Mouse (Mus musculus): Measurements from ENCODE around the gene Lrrc36. TPM values are rescaled to one million over a fixed set of nuclear protein-coding genes. Genes with fewer than 3 reads are reported as not detected.

The Lrrc36 gene
- polyA plus RNA-seq, 1 experiment from 2014 or later = 0.10 TPM

DNA sequence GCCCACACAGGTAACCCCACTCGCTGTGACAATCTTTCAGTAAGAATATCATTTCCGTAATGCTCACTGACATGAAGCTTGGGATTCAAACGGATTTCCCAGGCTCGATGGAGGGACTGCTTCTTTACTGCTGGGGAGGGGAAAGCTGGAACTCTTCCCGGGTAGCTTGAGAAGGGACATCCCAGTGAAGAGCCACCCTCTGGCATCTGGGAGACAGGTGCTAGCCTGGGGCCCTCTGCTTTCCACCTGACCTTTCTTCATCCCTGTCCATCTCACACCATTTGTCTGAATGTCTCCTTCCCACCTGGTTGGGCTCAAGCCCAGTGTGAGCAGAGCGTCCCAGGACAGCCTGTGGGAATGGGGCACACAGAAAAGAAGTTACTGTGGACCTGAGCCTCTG is 52.9 kb downstream of the Lrrc36 start:
- H3K4me1 ChIP-seq (replicated peaks; ENCODE audit: control insufficient read depth, insufficient read depth, low read length) = 0 out of 2 replicates have a peak, but pooled peaks cover 7% of the 10 kb centered on the region
- no peak overlapping the region for H3K4me2 ChIP-seq (replicated peaks; ENCODE audit: low read depth)
- no peaks in the 10 kb centered on the region for H3K9me3 ChIP-seq (ENCODE audit: control insufficient read depth)
- 84% methylated on average over 6 of the region's 6 CpGs for WGBS
- H3K36me3 ChIP-seq (ENCODE audit: control insufficient read depth, insufficient read depth) = no peaks in the 10 kb centered on the region
- no peak overlapping the region for H3K9ac ChIP-seq (ENCODE audit: low read depth, low read length)
- no peak overlapping the region for H3K4me3 ChIP-seq (ENCODE audit: low read depth, low read length)
- no peak overlapping the region for H3K27ac ChIP-seq (ENCODE audit: low read depth, low read length)
- no peak for ATAC-seq
- TF ChIP-seq CTCF (IDR thresholded peaks at IDR 0.05; ENCODE audit: low read depth) = no peak
- no peaks in the 10 kb centered on the region for H3K27me3 ChIP-seq (replicated peaks; ENCODE audit: control insufficient read depth, insufficient read depth, low read length)

DNA sequence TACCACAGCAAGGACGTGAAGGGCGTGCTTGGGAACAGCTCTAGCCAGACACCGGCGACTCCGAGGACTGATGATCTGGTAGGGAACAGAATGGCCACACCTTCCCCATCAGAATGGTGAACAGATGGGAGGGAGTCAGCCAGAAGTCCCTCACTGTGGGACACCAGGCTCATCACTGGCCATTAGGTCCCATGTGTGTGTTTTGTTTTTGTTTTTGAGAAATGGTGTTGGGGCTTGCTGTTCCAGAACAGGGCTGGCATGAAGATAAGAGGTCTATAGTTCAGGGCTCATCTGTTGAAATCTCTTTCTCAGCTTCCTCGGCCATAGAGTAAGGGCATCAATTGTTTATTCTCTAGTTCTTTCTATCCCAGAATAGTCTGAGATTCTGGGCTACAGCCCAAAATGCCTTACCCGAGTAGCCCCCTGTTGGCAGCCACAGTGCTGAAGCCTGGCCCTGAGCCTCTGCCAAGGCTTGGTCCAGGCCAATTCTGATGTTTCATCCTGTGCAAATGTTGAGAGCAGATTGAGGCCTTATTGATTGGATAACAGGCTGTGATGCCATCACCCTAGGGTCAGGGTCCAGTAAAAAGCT is 53.4 kb downstream of the Lrrc36 start:
- 64% methylated on average over 7 of the region's 7 CpGs for WGBS

DNA sequence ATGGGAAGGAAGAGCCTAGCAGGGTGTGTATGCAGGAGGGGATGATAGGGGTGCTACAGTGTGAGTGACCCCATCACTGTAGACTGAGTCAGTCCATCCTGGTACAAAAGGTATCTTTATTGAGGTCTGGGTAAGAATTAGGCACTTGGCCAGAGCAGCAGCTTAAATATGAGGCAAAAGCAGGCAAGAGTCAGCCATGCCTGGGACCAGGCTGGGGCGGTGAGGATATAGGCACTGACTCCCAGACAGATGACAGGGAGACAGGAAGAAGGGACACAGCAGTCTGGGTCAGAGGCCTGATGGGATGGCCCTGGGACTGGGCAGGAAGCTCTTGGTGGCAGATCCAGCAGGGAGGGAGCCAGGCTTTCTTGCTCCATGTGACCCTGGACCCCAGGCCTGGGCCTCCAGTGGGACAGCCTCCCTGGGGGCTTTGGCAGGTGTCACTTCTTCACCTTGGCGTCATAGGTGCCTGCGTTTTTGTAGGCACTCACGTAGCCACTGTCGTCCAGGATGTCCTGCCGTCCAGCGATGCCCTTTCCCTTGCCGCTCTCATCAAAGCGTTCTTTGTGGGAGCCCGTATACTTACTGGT is 54.1 kb downstream of the Lrrc36 start:
- no peaks in the 10 kb centered on the region for H3K9me3 ChIP-seq (ENCODE audit: control insufficient read depth)
- no peak for TF ChIP-seq CTCF (IDR thresholded peaks at IDR 0.05; ENCODE audit: low read depth)

More for the DNA sequence above, 53.4 kb downstream of the Lrrc36 start:
- H3K36me3 ChIP-seq (ENCODE audit: control insufficient read depth, insufficient read depth) = no peaks in the 10 kb centered on the region
- H3K9me3 ChIP-seq (ENCODE audit: control insufficient read depth) = no peaks in the 10 kb centered on the region
- TF ChIP-seq CTCF (IDR thresholded peaks at IDR 0.05; ENCODE audit: low read depth) = peak; percentile 19; the same call in 1 of the 2 replicates
- no peaks in the 10 kb centered on the region for H3K27me3 ChIP-seq (replicated peaks; ENCODE audit: control insufficient read depth, insufficient read depth, low read length)
- H3K27ac ChIP-seq (ENCODE audit: low read depth, low read length) = no peak overlapping the region
- H3K9ac ChIP-seq (ENCODE audit: low read depth, low read length) = no peak overlapping the region
- peaks cover 10% of the 10 kb centered on the region; the same call in 1 of the 2 replicates for H3K4me1 ChIP-seq (replicated peaks; ENCODE audit: control insufficient read depth, insufficient read depth, low read length)
- H3K4me3 ChIP-seq (ENCODE audit: low read depth, low read length) = no peak overlapping the region
- H3K4me2 ChIP-seq (replicated peaks; ENCODE audit: low read depth) = no peak overlapping the region
- ATAC-seq = no peak

DNA sequence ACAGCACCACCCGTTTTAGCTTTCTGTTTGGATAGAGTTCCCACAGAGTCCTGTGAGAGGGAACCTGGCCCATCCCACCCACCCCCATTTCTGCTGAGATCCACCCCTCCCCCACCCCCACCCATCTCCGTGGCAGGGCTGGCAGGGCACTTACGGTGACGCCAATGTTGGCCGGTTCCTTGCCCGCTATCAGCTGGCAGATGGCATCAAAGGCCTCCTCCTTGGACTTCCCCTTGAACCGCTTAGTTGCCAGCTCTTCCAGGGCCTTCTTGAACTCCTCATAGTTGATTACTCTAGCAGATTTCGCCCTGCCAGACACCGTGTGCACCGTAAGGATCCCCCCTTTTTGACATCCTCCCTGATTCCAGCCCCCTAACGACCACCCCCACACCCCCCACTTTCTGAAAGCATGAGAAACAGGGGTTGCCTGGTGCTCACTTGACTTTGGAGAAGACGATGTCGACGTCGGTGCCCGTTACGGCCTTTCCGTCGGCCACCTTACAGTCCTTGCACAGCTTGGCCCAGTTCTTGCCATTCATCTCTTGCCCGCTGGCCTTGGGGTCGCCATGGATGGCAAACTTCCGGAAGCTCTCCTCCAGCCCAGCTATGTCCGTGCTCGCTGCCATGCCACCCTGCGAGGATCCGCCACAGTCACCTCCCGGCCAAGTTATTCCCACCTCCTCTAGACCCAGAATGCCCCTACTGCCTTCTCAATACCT is 54.8 kb downstream of the Lrrc36 start:
- H3K27ac ChIP-seq (ENCODE audit: low read depth, low read length) = no peak overlapping the region
- no peak overlapping the region for H3K4me2 ChIP-seq (replicated peaks; ENCODE audit: low read depth)
- ATAC-seq = no peak
- TF ChIP-seq CTCF (IDR thresholded peaks at IDR 0.05; ENCODE audit: low read depth) = no peak
- peaks cover 8% of the 10 kb centered on the region; the same call in 1 of the 2 replicates for H3K36me3 ChIP-seq (ENCODE audit: control insufficient read depth, insufficient read depth)
- WGBS = 92% methylated on average over 27 of the region's 27 CpGs
- no peak overlapping the region for H3K4me3 ChIP-seq (ENCODE audit: low read depth, low read length)
- no peak overlapping the region for H3K9ac ChIP-seq (ENCODE audit: low read depth, low read length)
- no peaks in the 10 kb centered on the region for H3K9me3 ChIP-seq (ENCODE audit: control insufficient read depth)
- peaks cover 10% of the 10 kb centered on the region; the same call in 1 of the 2 replicates for H3K4me1 ChIP-seq (replicated peaks; ENCODE audit: control insufficient read depth, insufficient read depth, low read length)
- no peaks in the 10 kb centered on the region for H3K27me3 ChIP-seq (replicated peaks; ENCODE audit: control insufficient read depth, insufficient read depth, low read length)

More for the DNA sequence above, 54.1 kb downstream of the Lrrc36 start:
- no peak overlapping the region for H3K9ac ChIP-seq (ENCODE audit: low read depth, low read length)
- WGBS = 94% methylated on average over 10 of the region's 10 CpGs
- no peaks in the 10 kb centered on the region for H3K27me3 ChIP-seq (replicated peaks; ENCODE audit: control insufficient read depth, insufficient read depth, low read length)
- H3K4me2 ChIP-seq (replicated peaks; ENCODE audit: low read depth) = no peak overlapping the region
- peaks cover 10% of the 10 kb centered on the region; the same call in 1 of the 2 replicates for H3K4me1 ChIP-seq (replicated peaks; ENCODE audit: control insufficient read depth, insufficient read depth, low read length)
- H3K4me3 ChIP-seq (ENCODE audit: low read depth, low read length) = no peak overlapping the region
- peaks cover 2% of the 10 kb centered on the region; the same call in 1 of the 2 replicates for H3K36me3 ChIP-seq (ENCODE audit: control insufficient read depth, insufficient read depth)
- H3K27ac ChIP-seq (ENCODE audit: low read depth, low read length) = no peak overlapping the region
- ATAC-seq = no peak

DNA sequence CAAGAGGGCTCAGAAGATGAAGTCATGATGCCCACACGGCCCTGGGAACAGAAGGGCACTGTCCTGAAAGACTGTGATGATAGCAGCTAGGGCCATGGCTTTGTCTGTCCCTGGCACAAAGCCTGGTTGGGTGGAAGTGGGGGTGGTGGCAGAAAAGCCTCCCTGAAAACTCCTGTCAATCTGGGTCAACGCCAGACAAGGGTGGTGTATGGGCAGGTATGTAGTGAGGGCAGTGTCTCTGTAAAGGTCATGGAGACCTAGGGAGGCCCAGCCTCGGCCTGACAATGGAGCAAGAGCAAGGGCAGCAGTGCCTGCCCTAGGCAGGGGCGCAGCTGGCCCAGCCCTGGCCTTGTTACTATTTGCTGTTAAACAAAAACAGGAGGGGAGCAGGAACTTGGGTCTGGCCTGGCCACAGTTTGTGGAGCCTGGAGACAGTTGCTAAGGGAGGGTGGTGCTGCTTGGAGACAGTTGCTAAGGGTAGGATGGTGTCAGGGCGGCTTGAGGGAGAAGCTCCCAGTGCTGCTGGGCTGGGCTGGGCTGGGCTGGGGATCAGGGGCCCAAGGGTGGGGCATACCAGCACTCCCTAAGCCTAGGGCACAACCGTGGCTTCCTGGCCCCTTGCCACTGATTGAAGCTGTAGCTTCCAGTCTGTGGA is 55.8 kb downstream of the Lrrc36 start:
- Histone ChIP-seq H3K9ac (ENCODE audit: low read depth, low read length) (no peak overlapping the region), H3K4me3 (ENCODE audit: low read depth, low read length) (no peak overlapping the region), H3K27ac (ENCODE audit: low read depth, low read length) (no peak overlapping the region), H3K27me3 (replicated peaks; ENCODE audit: control insufficient read depth, insufficient read depth, low read length) (no peaks in the 10 kb centered on the region), H3K36me3 (ENCODE audit: control insufficient read depth, insufficient read depth) (peaks cover 9% of the 10 kb centered on the region; the same call in 1 of the 2 replicates), H3K9me3 (ENCODE audit: control insufficient read depth) (no peaks in the 10 kb centered on the region), H3K4me1 (replicated peaks; ENCODE audit: control insufficient read depth, insufficient read depth, low read length) (peaks cover 10% of the 10 kb centered on the region; the same call in 1 of the 2 replicates), H3K4me2 (replicated peaks; ENCODE audit: low read depth) (no peak overlapping the region)
- 37% methylated on average over 6 of the region's 6 CpGs for WGBS
- ATAC-seq = no peak
- TF ChIP-seq CTCF (IDR thresholded peaks at IDR 0.05; ENCODE audit: low read depth) = no peak

DNA sequence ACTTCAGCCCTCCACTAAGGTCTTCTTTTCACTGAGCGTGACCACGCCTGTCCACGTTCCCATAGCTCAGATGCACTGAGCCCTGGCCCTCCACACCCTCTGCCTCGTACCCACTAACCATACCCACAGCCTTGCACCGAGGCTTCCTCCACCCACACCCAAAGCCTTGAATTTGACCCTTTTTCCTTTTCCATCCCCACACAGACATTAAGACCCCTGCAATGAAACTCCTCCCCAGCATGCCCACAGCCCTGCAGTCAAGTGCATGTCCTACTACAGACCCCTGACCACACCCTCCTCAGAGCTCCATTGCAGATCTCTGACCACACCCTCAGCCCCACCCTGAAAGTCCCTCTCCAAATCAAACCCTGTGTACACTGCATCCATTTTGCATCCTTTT is 56.4 kb downstream of the Lrrc36 start:
- 0 out of 2 replicates have a peak overlapping the region, but pooled peaks have one; percentile 60 for H3K4me2 ChIP-seq (replicated peaks; ENCODE audit: low read depth)
- H3K27ac ChIP-seq (ENCODE audit: low read depth, low read length) = no peak overlapping the region
- TF ChIP-seq CTCF (IDR thresholded peaks at IDR 0.05; ENCODE audit: low read depth) = no peak
- peaks cover 15% of the 10 kb centered on the region; the same call in 1 of the 2 replicates for H3K4me1 ChIP-seq (replicated peaks; ENCODE audit: control insufficient read depth, insufficient read depth, low read length)
- peaks cover 9% of the 10 kb centered on the region; the same call in 1 of the 2 replicates for H3K36me3 ChIP-seq (ENCODE audit: control insufficient read depth, insufficient read depth)
- no peaks in the 10 kb centered on the region for H3K27me3 ChIP-seq (replicated peaks; ENCODE audit: control insufficient read depth, insufficient read depth, low read length)
- no peak for ATAC-seq
- H3K9ac ChIP-seq (ENCODE audit: low read depth, low read length) = no peak overlapping the region
- WGBS = 76% methylated on average over 5 of the region's 5 CpGs
- no peak overlapping the region for H3K4me3 ChIP-seq (ENCODE audit: low read depth, low read length)
- no peaks in the 10 kb centered on the region for H3K9me3 ChIP-seq (ENCODE audit: control insufficient read depth)

Data from intestine, postnatal 0 days (tissue).